Mouse (Mus musculus): ENCODE measurements around the gene Chrng. TPM values are rescaled to one million over a fixed set of nuclear protein-coding genes. Genes with fewer than 3 reads are reported as not detected.

The Chrng gene
- polyA plus RNA-seq, 1 experiment from 2014 or later = 0.73 TPM

DNA sequence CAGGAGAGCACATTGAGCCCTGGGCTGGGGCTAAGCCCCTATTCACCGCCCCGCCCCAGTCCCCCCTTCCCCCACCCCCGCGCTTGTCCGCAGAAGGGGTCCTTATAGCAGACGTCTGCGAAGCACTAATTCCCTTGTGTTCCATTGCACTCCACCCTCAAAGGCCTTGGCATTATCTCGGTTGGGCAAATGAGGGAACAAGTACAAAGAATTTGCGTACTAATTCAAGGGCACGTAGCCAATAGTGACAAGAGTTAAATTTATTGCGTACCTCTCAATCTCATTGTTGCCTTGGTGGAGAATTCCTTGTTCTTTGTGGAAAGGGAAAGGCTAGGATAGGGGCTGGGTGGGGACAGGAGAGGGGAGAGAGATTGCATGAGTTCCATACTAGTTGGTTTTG, 53.2 kb downstream of the Chrng start:
- Histone ChIP-seq H3K4me1 (replicated peaks) (no peaks in the 10 kb centered on the region), H3K27me3 (replicated peaks) (peaks cover 64% of the 10 kb centered on the region), H3K27ac (ENCODE audit: poor library complexity, severe bottlenecking) (no peak overlapping the region), H3K36me3 (no peaks in the 10 kb centered on the region), H3K4me3 (no peak overlapping the region), H3K9me3 (replicated peaks) (0 out of 2 replicates have a peak, but pooled peaks cover 3% of the 10 kb centered on the region), H3K9ac (no peak overlapping the region), H3K4me2 (no peak overlapping the region)
- no peak for ATAC-seq (ENCODE audit: insufficient number of reproducible peaks, low FRiP score)
- WGBS = 20% methylated on average over 11 of the region's 11 CpGs

DNA sequence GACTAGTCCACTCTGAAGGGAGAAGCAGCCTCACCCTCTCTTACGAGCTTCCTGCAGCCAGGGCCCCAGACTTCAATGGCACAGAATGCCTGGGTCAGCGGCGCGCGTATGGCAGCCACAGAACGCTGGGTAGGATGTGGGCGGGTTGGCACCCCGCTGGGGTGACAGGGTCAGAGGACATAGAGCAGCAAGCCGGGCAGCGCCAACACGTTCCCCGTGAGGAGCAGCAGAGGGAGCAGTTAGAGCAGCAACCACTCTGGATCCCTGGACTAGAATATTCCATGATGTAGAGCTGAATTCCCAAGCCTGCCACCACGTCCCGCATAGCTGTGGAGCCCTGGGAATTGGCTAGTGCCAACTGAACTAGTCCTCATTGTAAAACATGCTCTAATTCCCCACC, 54.0 kb downstream of the Chrng start:
- Histone ChIP-seq H3K9me3 (replicated peaks) (0 out of 2 replicates have a peak, but pooled peaks cover 3% of the 10 kb centered on the region), H3K4me3 (no peak overlapping the region), H3K36me3 (no peaks in the 10 kb centered on the region), H3K4me1 (replicated peaks) (no peaks in the 10 kb centered on the region), H3K27ac (ENCODE audit: poor library complexity, severe bottlenecking) (no peak overlapping the region), H3K27me3 (replicated peaks) (peaks cover 67% of the 10 kb centered on the region), H3K9ac (peak overlapping the region; percentile 38; the same call in 1 of the 2 replicates), H3K4me2 (peak overlapping the region; percentile 36; the same call in 1 of the 2 replicates)
- ATAC-seq (ENCODE audit: insufficient number of reproducible peaks, low FRiP score) = no peak
- 10% methylated on average over 14 of the region's 14 CpGs for WGBS

DNA sequence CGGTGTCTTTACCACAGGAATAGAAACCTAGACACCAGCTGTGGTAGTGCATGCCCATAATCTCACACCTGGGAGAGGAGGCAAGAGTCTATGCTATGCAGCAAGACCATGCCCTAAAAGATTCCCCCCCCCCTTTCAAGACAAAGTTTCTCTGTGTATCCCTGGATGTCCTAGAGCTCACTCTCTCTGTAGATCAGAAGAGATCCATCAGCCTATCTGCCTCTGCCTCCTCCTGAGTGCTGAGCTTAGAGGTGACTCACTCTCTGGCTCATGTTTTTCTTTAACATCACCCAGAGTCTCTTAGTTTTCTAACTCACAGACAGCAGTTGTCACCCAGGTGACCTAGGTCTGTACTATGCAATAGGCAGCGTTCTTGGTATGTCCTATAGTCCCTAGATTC, 54.9 kb downstream of the Chrng start:
- H3K4me2 ChIP-seq = no peak overlapping the region
- WGBS = 58% methylated on average over 2 of the region's 2 CpGs
- H3K9me3 ChIP-seq (replicated peaks) = 0 out of 2 replicates have a peak, but pooled peaks cover 3% of the 10 kb centered on the region
- no peaks in the 10 kb centered on the region for H3K36me3 ChIP-seq
- ATAC-seq (ENCODE audit: insufficient number of reproducible peaks, low FRiP score) = no peak
- no peak overlapping the region for H3K9ac ChIP-seq
- H3K4me1 ChIP-seq (replicated peaks) = peaks cover 4% of the 10 kb centered on the region
- peaks cover 66% of the 10 kb centered on the region for H3K27me3 ChIP-seq (replicated peaks)
- H3K4me3 ChIP-seq = no peak overlapping the region
- H3K27ac ChIP-seq (ENCODE audit: poor library complexity, severe bottlenecking) = no peak overlapping the region

Other genes with a start within 250 kb of the Chrng start
- not detected in 2 replicates for gene Alppl2, start 114.7 kb upstream of the Chrng start, polyA plus RNA-seq (2016; fragmentation: Nextera tagmentation; extraction: Ambion mirVana)
- not detected in 2 replicates for gene Alpi, start 103.1 kb upstream of the Chrng start, polyA plus RNA-seq (2016; fragmentation: Nextera tagmentation; extraction: Ambion mirVana)
- gene Akp3, start 79.7 kb upstream of the Chrng start, polyA plus RNA-seq (2016; fragmentation: Nextera tagmentation; extraction: Ambion mirVana) = not detected in 2 replicates
- gene Ecel1, start 48.1 kb upstream of the Chrng start, polyA plus RNA-seq (2016; fragmentation: Nextera tagmentation; extraction: Ambion mirVana) = 0.22 and 0.50 TPM in 2 replicates
- gene Prss56, start 21.3 kb upstream of the Chrng start, polyA plus RNA-seq (2016; fragmentation: Nextera tagmentation; extraction: Ambion mirVana) = not detected in 2 replicates
- gene Chrnd, start 14.1 kb upstream of the Chrng start, polyA plus RNA-seq (2016; fragmentation: Nextera tagmentation; extraction: Ambion mirVana) = 0.08 TPM in 1 of 2 replicates, not detected in the other
- 141 and 145 TPM in 2 replicates for gene Eif4e2, start 9.3 kb downstream of the Chrng start, polyA plus RNA-seq (2016; fragmentation: Nextera tagmentation; extraction: Ambion mirVana)
- 0.10 and 0.47 TPM in 2 replicates for gene Efhd1, start 59.7 kb downstream of the Chrng start, polyA plus RNA-seq (2016; fragmentation: Nextera tagmentation; extraction: Ambion mirVana)
- 31.4 and 35.1 TPM in 2 replicates for gene Gigyf2, start 122.3 kb downstream of the Chrng start, polyA plus RNA-seq (2016; fragmentation: Nextera tagmentation; extraction: Ambion mirVana)
- gene Kcnj13, start 190.1 kb downstream of the Chrng start, polyA plus RNA-seq (2016; fragmentation: Nextera tagmentation; extraction: Ambion mirVana) = 0.18 TPM in 1 of 2 replicates, not detected in the other

Measured in heart, embryonic 12.5 days (tissue).